Mouse (Mus musculus): ENCODE measurements at regions not wholly inside any gene's neighbourhood (a gene's known extent, or its start where the extent isn't known, plus 50 kb on each side); places are given as distances from the start of the nearest gene placed in this dataset.
A peak's percentile ranks its signal among the peaks of the same experiment; 100 is the strongest.

DNA sequence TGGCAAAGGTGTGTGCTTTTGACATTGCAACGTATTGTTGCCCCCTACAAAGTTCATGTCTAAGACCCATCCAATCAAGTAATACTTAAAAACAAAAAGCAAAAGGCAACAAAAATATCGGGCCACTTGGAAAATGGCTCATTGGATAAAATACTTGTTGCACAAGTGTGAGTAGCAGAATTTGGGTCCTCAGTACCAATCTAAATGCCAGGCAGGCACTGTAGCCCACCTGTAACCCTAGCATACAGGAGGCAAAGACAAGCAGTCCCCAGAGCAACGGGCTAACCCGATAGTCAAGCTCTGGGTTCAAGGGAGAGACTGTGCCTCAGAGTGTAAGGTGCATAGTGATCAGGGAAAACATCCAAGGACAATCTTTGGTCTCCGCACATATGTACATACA, 167.8 kb downstream of the Spry2 start:
- intact Hi-C loops (cut with DNase I) = no loop called here
- no peak for DNase-seq (ENCODE audit: extremely low spot score in 1 of 2, low spot score in 2 of 2)

GRCm38 (mm10) chr14:105725741-105726140, 170.9 kb downstream of the Spry2 start:
- intact Hi-C loops (cut with DNase I) = no loop called here
- no peak for DNase-seq (ENCODE audit: extremely low spot score in 1 of 2, low spot score in 2 of 2)

- DNase-seq (ENCODE audit: extremely low spot score in 1 of 2, low spot score in 2 of 2) = no peak
- intact Hi-C loops (cut with DNase I) = loop anchor here (5.0 kb wide), 1 partner anchor 226 kb away; no protein-coding TSS in a partner anchor
Observed at GRCm38 (mm10) chr14:105722923-105723322, 173.7 kb downstream of the Spry2 start.

DNA sequence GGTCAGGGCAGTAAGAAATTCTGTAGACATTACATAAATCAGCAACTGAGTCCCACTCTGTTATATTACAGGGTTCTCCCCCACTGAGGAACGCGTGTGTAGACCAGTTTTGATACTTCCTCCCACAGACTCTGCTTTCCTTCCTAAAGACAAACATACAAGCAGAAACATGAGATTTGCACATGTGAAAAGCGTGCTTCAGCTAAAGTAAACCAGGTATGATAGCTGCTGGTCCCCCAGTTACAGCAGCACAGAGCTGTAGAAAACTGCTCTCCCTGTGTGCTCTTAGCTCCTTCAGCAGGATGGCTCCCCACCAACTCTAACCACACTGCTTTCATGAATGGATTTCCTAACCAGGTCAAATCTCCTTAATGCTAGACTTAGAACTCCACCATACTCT, 175.0 kb downstream of the Spry2 start:
- intact Hi-C loops (cut with DNase I) = loop anchor here (5.0 kb wide), 1 partner anchor 224 kb away; no protein-coding TSS in a partner anchor
- DNase-seq (ENCODE audit: extremely low spot score in 1 of 2, low spot score in 2 of 2) = no peak

DNA sequence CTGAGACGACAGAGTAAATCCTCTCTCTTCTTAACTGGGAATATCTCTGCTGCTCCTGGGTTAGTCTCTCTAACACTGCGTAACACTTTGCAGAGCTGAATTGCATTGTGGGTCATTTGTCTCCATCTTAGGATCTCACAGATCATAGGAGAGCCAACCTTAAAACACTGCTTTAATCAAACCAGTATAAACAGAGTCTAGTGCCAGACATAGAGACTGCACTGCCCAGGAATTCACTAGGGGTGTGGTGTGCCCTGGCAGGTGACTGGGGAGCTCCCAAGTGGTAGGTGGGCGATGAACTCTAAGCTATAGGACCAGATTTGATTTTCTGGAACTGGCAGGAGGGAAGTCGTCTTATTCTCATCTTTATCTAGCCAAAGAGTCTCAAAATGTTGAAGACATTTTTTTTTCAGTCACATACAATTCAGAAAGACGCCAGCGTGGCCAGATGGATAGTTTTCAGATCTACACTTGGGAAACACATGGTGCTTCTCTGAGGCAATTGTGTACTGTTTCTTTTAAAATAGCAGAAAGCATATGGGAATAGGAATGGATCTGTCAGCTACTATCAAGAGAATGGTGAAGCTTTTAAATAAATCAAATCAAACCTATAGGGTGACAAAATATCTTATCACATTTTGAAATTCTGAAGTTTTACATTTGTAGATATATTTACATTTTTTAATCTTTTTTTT, 175.7 kb downstream of the Spry2 start:
- intact Hi-C loops (cut with DNase I) = loop anchor here (5.0 kb wide), 1 partner anchor 224 kb away; no protein-coding TSS in a partner anchor
- DNase-seq (ENCODE audit: extremely low spot score in 1 of 2, low spot score in 2 of 2) = peak in 1 of 2 experiments; percentile 71

- intact Hi-C loops (cut with DNase I) = loop anchor here (5.0 kb wide), 1 partner anchor 42 kb away; no protein-coding TSS in a partner anchor
- no peak for DNase-seq (ENCODE audit: extremely low spot score in 1 of 2, low spot score in 2 of 2)
Observed at GRCm38 (mm10) chr14:105718676-105719441, 177.8 kb downstream of the Spry2 start.

DNA sequence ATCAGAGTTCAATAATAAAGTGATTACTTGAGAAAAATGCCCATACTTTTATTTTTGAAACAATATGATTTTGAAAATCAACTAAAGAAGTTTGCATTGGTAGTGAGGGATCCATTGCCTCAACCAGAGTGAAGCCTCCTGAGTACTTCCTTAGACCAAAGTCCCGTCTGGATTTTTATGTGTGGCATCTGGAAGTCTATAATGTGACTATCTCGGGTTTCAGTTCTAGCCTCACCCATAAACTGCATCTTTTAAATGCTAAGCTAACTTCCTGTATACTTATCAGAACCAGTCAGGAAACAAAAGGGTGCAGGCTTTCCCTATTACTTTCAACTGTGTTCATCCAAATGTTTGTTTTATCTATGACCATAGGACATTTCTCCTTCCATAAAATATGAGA, 178.8 kb downstream of the Spry2 start:
- no peak for DNase-seq (ENCODE audit: extremely low spot score in 1 of 2, low spot score in 2 of 2)
- intact Hi-C loops (cut with DNase I) = loop anchor here (5.0 kb wide), 1 partner anchor 41 kb away; no protein-coding TSS in a partner anchor

- intact Hi-C loops (cut with DNase I) = no loop called here
- DNase-seq (ENCODE audit: extremely low spot score in 1 of 2, low spot score in 2 of 2) = no peak
Observed at GRCm38 (mm10) chr14:105708691-105709090, 187.9 kb downstream of the Spry2 start.

GRCm38 (mm10) chr14:105706756-105707155, 189.9 kb downstream of the Spry2 start:
- no peak for DNase-seq (ENCODE audit: extremely low spot score in 1 of 2, low spot score in 2 of 2)
- intact Hi-C loops (cut with DNase I) = no loop called here

- DNase-seq (ENCODE audit: extremely low spot score in 1 of 2, low spot score in 2 of 2) = no peak
- intact Hi-C loops (cut with DNase I) = no loop called here
Observed at GRCm38 (mm10) chr14:105698616-105699015, 198.0 kb downstream of the Spry2 start.

DNA sequence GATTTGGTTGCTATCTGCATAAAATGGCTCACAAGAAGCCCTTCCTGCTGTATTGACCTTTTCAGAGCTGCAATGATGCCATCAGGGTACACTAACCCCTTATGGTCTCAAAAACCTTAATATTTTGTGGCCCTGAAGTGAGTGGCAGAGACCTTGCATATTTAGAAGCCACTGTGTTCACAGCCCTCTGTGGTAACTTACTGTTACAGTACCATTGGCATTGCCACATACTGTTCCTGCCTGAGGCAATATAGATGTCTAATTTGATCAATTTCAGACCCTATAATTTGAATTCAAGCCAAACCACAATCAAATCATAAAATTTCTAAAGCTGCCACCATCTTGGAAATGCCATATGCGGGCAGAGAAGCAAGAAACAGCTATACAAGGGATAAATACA, 198.5 kb downstream of the Spry2 start:
- intact Hi-C loops (cut with DNase I) = no loop called here
- no peak for DNase-seq (ENCODE audit: extremely low spot score in 1 of 2, low spot score in 2 of 2)

GRCm38 (mm10) chr14:105697398-105697797, 199.2 kb downstream of the Spry2 start:
- no peak for DNase-seq (ENCODE audit: extremely low spot score in 1 of 2, low spot score in 2 of 2)
- intact Hi-C loops (cut with DNase I) = no loop called here

- DNase-seq (ENCODE audit: extremely low spot score in 1 of 2, low spot score in 2 of 2) = no peak
- intact Hi-C loops (cut with DNase I) = no loop called here
Observed at GRCm38 (mm10) chr14:105694969-105695368, 201.7 kb downstream of the Spry2 start.

GRCm38 (mm10) chr14:105693713-105694112, 202.9 kb downstream of the Spry2 start:
- intact Hi-C loops (cut with DNase I) = no loop called here
- no peak for DNase-seq (ENCODE audit: extremely low spot score in 1 of 2, low spot score in 2 of 2)

DNA sequence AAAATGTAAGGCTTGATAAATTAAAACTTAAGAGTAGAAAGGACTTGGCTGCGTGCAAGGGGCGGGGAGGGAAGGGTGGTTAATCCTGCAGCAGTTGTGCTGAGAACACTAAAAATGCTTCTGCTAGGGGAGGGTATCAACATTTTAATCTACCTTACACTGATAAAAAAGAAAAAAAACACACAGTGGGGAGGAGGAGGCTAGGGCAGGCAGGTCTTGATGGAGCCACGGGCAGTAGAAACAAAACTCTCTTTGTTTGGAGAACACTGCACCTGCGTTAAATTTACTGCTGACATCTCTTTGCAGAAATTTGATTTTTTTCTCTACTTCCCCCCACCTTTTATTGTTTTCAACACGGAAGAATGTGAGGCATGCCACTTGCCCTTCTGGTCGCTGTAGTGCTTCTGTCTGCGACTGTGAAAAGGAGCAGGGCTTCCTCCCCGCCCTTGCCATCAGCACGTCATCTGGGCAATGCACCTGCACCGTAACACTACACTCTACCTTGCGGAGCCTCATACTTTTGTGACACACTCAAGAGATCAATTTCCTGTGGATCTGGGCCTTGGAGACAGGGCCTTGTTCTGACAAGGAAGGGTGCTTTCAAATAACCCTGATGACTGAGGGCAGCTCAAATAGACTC, 211.7 kb downstream of the Spry2 start:
- DNase-seq (ENCODE audit: extremely low spot score in 1 of 2, low spot score in 2 of 2) = no peak
- intact Hi-C loops (cut with DNase I) = no loop called here

GRCm38 (mm10) chr14:105684329-105684728, 212.3 kb downstream of the Spry2 start:
- intact Hi-C loops (cut with DNase I) = no loop called here

GRCm38 (mm10) chr14:105676646-105676930, 220.0 kb downstream of the Spry2 start:
- intact Hi-C loops (cut with DNase I) = loop anchor here (2.0 to 5.0 kb wide), 2 partner anchors 41 to 218 kb away; no protein-coding TSS in a partner anchor
- no peak for DNase-seq (ENCODE audit: extremely low spot score in 1 of 2, low spot score in 2 of 2)

More at GRCm38 (mm10) chr14:105684329-105684728, 212.3 kb downstream of the Spry2 start:
- no peak for DNase-seq (ENCODE audit: extremely low spot score in 1 of 2, low spot score in 2 of 2)

- DNase-seq (ENCODE audit: extremely low spot score in 1 of 2, low spot score in 2 of 2) = no peak
Observed at GRCm38 (mm10) chr14:105675801-105676645, 220.6 kb downstream of the Spry2 start.

GRCm38 (mm10) chr14:105675006-105675405, 221.6 kb downstream of the Spry2 start:
- intact Hi-C loops (cut with DNase I) = loop anchor here (5.0 kb wide), 1 partner anchor 42 kb away; no protein-coding TSS in a partner anchor
- no peak for DNase-seq (ENCODE audit: extremely low spot score in 1 of 2, low spot score in 2 of 2)

More at GRCm38 (mm10) chr14:105675801-105676645, 220.6 kb downstream of the Spry2 start:
- intact Hi-C loops (cut with DNase I) = loop anchor here (2.0 to 5.0 kb wide), 2 partner anchors 41 to 219 kb away; no protein-coding TSS in a partner anchor
